Mouse (Mus musculus) lung, adult 2 months (tissue): ENCODE results near the gene Emb. TPM values are rescaled to one million over a fixed set of nuclear protein-coding genes. Genes with fewer than 3 reads are reported as not detected.
"Not testable (repeated sequence)": the region's sequence is repeated elsewhere in the genome, so short reads cannot be mapped to it uniquely, and the experiment has no call there.

Experiments used
- DNase-seq: peaks from one replicate; pipeline ENCODE4 v3.0.0; 2022
- H3K4me1 ChIP-seq: fragments of 200-500 bp; 2 replicates; pipeline ENCODE4 v1.6.1; 2011; ENCODE audit warnings: low read length; ENCODE audit not compliant: control insufficient read depth, insufficient read depth
- H3K4me3 ChIP-seq: fragments of 200-500 bp; replicated peaks from 2 replicates; pipeline ENCODE3; 2011; ENCODE audit warnings: low read depth, mild to moderate bottlenecking, control low read depth, low read length; ENCODE audit errors: extremely low read depth
- CTCF ChIP-seq: fragments of 200-500 bp; IDR thresholded peaks from 2 replicates; pipeline ENCODE4 v1.5.1; 2011; ENCODE audit warnings: mild to moderate bottlenecking, low read length, control low read depth; ENCODE audit not compliant: insufficient read depth
- POLR2A ChIP-seq: fragments of 200-500 bp; IDR thresholded peaks from 2 replicates; pipeline ENCODE4 v1.6.1; 2011; ENCODE audit warnings: low read depth, mild to moderate bottlenecking, control low read depth, low read length, borderline replicate concordance; ENCODE audit errors: extremely low read depth
- WGBS: fragments of 180-500 bp; shearing (Covaris S2); methylation state at CpG from one replicate; pipeline ENCODE4 v1.1.7; 2018; 5-methylcytosine and 5-hydroxymethylcytosine counted together
- polyA plus RNA-seq: library from polyadenylated mRNA; depleted of rRNA; stranded (reverse); fragments of >200 nt; gene quantifications from 2 replicates; pipeline ENCODE4 v1.2.3, GENCODE M21; 2012; rRNA removed

Emb gene
- polyA plus RNA-seq, result 60.5 and 63.4 TPM in 2 replicates

DNA sequence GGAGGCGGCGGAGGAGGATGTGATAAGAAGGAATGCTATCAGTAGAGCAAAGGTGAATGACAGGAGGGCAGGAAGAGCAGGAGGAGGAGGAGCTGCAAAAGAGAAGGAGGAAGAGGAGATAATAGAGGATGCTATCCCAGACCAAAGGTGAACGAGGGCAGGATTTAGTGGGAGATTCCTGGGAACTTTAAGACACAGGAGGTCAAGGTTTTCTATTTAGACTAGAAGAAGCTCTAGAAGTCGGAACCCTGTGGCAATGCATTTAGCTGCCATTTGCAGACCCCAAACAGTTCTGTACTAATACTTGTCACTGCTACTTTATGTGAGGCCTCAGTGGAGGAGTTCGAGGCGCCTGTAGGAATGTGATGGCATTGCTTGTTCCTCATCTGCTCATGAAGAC, at the start of gene Emb:
Emb (plus strand) TSS at position 301 of the 400 bp plus-strand sequence.
- H3K4me3 ChIP-seq, result no peak within 1 kb of the TSS
- no peaks in the 10 kb centered on the region for H3K4me1 ChIP-seq
- no peak for DNase-seq
- WGBS, result 59% methylated on average over 6 of the region's 6 CpGs
- TF ChIP-seq CTCF (no peak), POLR2A (no peak)

DNA sequence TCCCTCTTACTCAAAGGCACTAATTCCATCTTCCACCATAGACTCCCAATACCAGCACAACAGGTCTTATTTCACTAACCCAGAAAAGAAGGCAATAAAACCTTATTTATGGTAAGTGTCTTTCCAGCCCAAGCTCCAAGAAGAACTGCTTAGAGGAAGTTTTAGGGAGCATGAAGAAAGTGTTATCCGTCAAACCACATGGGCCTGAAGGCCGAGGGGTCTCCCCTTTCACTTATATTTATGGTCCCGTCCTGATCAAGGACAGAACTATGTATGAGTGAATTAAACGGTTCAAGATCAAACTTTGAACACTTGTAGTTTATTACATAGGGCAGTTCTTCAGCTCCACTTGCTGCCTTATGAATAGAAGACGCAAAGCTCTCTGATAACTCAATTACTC, 44.4 kb upstream of the Emb start:
- TF ChIP-seq POLR2A (no peak), CTCF (no peak)
- 88% methylated on average over 5 of the region's 5 CpGs for WGBS
- no peak for DNase-seq
- no peaks in the 10 kb centered on the region for H3K4me1 ChIP-seq
- no peak overlapping the region for H3K4me3 ChIP-seq

DNA sequence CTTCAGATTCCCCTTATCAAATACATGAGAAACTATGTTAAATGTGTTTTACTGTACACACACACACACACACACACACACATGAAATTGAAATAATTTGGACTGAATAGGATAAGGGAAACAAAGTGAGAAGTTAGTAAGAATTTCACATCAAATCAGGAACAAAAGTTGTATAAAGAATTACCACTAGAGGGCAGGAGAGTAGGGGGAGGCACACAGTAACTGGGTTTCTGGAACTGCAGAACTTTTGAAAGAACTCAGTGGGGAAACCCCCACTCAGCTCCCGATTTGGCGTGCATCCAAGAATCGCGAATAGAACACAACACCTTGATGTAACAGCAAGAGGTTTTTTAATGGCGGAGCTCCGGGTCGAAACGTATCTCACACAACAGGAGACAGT, 43.3 kb upstream of the Emb start:
- Histone ChIP-seq H3K4me1 (no peaks in the 10 kb centered on the region), H3K4me3 (no peak overlapping the region)
- no peak for DNase-seq
- TF ChIP-seq CTCF (no peak), POLR2A (no peak)
- 90% methylated on average over 8 of the region's 8 CpGs for WGBS

DNA sequence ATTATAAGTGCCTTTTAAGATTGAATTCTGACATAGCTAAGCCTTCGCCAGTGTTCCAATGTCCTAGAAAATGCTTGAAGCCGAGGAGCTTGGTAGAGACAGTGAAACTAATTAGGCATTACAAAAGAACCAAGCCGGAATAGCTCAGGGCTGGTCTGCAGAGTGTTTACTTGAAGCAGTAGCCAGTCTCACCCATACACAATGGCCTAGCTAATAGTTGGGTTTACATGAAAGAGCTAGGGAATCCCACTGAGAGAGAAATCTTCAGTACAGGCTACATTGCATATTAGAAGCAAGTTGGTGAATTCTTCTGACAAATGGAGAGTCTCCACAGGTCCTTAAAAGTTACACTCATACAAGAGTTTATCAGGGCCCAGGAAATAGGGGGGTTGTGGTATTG, 27.4 kb upstream of the Emb start:
- H3K4me1 ChIP-seq, DNase-seq, H3K4me3 ChIP-seq: not testable (repeated sequence)
- WGBS, result 78% methylated on average over 3 of the region's 3 CpGs

DNA sequence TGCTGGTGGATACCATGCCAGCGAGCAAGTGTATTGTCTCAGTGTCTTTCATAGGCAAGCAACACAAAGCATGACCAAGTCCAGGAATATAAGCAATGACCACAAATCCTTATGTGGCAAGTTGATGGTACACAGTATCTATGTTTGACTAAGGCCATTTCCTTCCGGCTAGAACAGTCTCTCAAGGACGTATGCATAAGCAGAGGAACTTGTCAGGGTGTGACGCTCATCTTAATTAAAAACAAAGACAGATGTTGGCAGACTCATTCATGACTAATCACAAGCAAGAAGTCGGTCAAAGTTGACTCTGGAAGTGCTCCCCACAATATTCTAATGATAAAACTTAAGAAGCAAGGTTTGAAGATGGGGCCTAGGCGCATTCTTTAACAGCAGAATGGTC, 25.0 kb upstream of the Emb start:
- Histone ChIP-seq H3K4me1 (no peaks in the 10 kb centered on the region), H3K4me3 (no peak overlapping the region)
- no peak for TF ChIP-seq CTCF
- no peak for TF ChIP-seq POLR2A
- no peak for DNase-seq
- 51% methylated on average over 6 of the region's 6 CpGs for WGBS

DNA sequence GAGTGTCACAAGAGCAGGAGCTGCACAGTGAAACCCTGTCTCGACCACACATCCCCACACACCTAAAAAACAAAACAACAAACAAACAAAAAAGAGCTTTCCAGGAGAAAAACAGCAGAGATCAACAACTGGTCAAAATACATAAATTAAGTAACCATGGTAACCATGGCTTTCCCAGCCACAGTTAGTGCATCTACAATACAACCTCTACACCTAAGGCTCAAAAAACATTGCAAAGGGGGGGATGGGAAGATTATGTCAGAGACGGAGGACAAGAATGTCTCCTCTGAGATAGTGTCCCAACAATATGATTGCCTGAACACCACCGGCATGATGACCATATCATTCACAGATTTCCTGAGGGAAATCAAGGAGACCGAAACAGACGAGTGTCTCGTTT, 23.0 kb upstream of the Emb start:
- TF ChIP-seq CTCF, result no peak
- no peak for TF ChIP-seq POLR2A
- H3K4me3 ChIP-seq, result no peak overlapping the region
- H3K4me1 ChIP-seq, result no peaks in the 10 kb centered on the region
- no peak for DNase-seq
- WGBS, result 59% methylated on average over 6 of the region's 6 CpGs

DNA sequence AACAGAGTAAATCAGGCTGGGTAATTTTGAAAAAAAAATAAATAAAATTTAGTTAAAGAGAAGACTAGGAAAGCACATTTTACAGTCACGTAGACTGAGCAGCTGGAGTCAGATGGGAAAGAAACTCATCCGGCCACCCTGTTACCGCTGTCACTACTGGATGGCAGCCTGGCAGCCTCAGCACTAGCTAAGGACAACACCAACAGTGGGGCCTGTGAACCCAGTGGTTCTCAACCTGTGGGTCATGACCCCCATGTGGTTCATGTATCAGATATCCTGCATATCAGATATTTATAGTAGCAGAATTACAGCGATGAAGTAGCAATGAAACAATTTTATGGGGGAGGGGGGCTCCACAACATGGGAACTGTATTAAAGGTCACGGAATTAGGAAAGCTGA, 16.2 kb upstream of the Emb start:
- WGBS, result 87% methylated on average over 5 of the region's 5 CpGs
- no peak for TF ChIP-seq CTCF
- no peak for TF ChIP-seq POLR2A
- DNase-seq, result no peak
- Histone ChIP-seq H3K4me3 (no peak overlapping the region), H3K4me1 (no peaks in the 10 kb centered on the region)

DNA sequence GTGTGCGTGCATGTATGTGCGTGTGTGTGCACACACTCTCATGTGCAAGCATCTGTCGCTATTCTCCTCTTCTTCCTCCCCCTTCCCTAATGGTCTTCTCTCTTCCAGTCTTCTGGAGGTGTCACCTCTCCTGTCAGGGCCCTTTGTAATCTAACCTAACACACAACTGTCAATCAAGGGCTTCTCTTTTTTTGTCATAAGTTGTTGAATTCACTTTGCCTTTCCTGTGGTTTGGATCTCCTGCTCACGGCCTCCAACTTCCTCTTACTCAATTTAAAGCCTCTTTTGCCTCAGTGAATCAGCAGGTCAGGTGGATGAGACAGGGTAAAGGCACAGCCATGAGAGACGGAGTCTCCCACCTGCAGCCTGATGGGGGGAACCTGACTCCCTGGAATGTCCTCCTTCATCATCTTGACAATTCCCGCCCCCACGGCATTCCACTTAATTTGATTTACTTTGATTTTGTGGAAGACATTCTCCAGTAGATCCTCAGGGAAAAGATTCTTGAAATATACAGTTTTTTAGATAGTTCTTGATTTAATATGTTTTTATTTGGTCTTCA, 14.8 kb upstream of the Emb start:
- no peak for TF ChIP-seq CTCF
- TF ChIP-seq POLR2A, result no peak
- no peaks in the 10 kb centered on the region for H3K4me1 ChIP-seq
- H3K4me3 ChIP-seq, result no peak overlapping the region
- WGBS, result 55% methylated on average over 7 of the region's 7 CpGs
- no peak for DNase-seq

DNA sequence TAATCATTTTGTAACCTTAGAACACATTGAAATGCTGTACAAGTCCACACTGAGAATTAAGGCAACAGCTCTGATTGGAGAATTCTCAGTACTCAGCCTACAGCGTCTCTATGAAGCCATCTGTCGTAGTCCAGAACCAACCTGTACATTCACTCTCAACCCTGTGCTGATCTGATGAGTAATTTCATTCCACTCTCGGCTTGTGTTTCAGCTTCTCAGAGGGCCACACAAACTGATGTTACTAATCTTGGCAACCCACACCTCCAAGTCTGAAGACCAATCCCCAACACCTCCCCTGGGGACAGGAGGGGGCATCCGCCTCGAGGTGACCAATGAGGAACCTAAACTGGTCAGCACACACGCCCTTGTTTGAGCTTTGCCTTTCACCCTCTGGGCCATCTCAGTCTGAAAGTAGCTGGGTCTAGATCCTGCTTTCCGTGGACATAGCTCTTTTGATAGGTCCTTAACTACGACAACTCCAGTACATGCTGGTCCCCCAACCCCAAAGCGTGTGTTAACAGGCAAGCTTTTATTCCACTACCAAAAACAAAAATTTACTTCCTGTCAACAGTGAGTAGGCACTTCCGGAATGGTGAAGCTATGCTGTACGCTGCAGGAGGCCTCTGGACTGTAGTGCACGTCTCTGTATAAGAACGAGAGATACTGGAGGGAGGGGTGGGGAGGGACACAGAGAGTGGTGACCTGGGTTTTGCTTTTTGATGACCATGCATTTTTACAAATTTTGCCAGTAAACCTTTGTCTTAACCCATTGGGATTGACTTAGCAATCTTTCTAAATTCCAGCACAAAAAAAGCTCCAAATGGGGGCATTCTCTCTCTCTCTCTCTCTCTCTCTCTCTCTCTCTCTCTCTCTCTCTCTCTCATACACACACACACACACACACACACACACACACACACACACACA, 12.5 kb upstream of the Emb start:
- DNase-seq, result no peak
- H3K4me3 ChIP-seq, result no peak overlapping the region
- H3K4me1 ChIP-seq, result no peaks in the 10 kb centered on the region
- 70% methylated on average over 13 of the region's 13 CpGs for WGBS
- no peak for TF ChIP-seq CTCF
- TF ChIP-seq POLR2A, result no peak

DNA sequence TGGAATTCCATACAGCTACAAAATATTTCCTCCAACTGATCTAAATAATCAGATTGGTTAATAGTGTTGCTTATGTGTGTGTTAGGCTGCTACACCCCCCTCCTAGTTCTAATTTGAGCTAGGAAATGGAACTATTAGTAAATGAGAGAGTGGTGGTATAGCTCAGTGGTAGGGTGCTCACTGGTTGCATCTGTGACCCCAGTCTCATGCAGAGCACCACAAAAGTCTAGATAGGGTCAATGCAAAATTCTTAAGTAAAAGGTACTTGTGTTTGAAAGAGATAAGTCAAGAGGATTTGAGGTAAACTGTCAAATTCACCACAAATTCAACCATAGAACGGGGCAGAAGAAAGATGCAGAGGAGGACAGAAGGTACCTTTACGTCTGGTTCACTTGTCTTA, 10.7 kb upstream of the Emb start:
- WGBS, result 93% methylated on average over 2 of the region's 2 CpGs
- DNase-seq, result no peak

More for the DNA sequence above, 10.7 kb upstream of the Emb start:
- no peaks in the 10 kb centered on the region for H3K4me1 ChIP-seq
- H3K4me3 ChIP-seq, result no peak overlapping the region
- TF ChIP-seq POLR2A (no peak), CTCF (no peak)
